Mouse (Mus musculus): ENCODE results near the gene Pafah1b3. TPM values are rescaled to one million over a fixed set of nuclear protein-coding genes. Genes with fewer than 3 reads are reported as not detected.

The Pafah1b3 gene
- total and polyA plus RNA-seq, 2 experiments from 2014 or later, result 484 to 534 TPM

DNA sequence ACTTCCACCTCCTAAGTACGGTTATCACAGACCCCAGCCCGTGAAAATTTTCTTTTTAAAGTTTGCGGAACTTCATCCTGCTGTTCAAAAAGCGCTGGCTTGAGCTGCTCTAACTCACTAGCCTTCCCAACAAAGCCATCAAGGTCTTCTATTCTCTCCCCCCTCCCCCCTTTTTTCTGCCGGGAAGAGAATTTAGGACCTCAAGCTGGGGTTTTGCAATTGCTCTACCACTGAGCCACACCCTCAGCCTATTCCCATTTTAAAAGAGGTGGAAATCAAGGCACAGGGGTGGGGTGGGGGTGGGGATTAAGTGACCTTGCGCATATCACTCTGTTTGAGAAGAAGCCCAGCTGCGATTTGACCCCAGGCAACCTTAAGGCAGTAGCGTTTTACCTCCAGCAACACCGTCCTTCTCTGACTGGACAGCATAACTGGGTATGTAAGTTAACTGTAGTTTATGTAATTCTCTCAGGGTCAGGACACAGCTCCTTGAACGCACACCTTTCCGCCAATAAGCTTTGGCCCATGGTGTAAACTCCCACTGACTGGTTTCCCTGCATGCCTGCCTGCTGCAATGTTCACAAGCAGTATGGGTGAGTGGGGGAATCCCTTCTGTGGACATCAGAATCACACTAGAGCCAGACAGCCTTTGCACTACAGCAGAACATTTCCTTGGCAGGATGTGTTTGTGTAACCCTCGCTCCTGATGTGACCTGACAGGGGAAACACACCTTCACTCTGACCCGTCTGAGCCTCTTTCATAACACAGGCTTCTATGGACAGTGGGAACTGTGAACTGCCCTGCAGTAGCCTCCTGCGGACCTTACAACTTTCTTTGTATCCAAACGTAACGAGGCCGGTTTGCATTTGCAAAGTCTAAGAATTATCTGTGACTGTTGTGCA lies 33.6 kb downstream of the Pafah1b3 start:
- no peak for TF ChIP-seq CTCF (IDR thresholded peaks at IDR 0.05; ENCODE audit: low read depth)
- 27% methylated on average over 17 of the region's 17 CpGs for WGBS

DNA sequence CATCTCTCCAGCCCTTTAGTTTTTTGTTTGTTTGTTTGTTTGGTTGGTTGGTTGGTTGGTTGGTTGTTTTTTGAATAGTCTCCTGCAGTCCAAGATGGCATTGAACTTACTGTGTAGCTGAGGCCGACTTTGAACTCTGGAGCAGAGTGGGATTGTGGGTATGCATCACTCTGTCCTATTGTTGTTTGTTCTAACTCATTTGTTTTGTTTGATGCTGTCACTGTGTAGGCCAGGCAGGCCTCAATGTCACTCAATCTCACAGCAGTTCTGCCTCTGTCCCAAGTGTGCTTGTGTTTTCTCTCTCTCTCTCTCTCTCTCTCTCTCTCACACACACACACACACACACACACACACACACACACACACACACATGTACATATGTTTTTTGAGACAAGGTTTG lies 35.9 kb downstream of the Pafah1b3 start:
- Histone ChIP-seq H3K9ac (replicated peaks; ENCODE audit: low read length) (no peak overlapping the region), H3K27me3 (ENCODE audit: insufficient read depth, low read length) (no peaks in the 10 kb centered on the region), H3K27ac (no peak overlapping the region), H3K4me3 (ENCODE audit: low read length) (no peak overlapping the region), H3K36me3 (ENCODE audit: insufficient read depth, low read length) (no peaks in the 10 kb centered on the region), H3K9me3 (ENCODE audit: low read length) (no peaks in the 10 kb centered on the region), H3K4me2 (ENCODE audit: low read depth, low read length) (no peak overlapping the region), H3K4me1 (ENCODE audit: insufficient read depth, low read length) (no peaks in the 10 kb centered on the region)
- DNase-seq (ENCODE audit: low spot score), result no peak
- no peak for TF ChIP-seq CTCF (IDR thresholded peaks at IDR 0.05; ENCODE audit: low read depth)
- WGBS, result 87% methylated on average over 1 of the region's 1 CpGs
- ATAC-seq, result no peak

More for the DNA sequence above, 33.6 kb downstream of the Pafah1b3 start:
- Histone ChIP-seq H3K36me3 (ENCODE audit: insufficient read depth, low read length) (no peaks in the 10 kb centered on the region), H3K4me2 (ENCODE audit: low read depth, low read length) (no peak overlapping the region), H3K9me3 (ENCODE audit: low read length) (no peaks in the 10 kb centered on the region), H3K4me1 (ENCODE audit: insufficient read depth, low read length) (peaks cover 6% of the 10 kb centered on the region), H3K27ac (no peak overlapping the region), H3K9ac (replicated peaks; ENCODE audit: low read length) (no peak overlapping the region), H3K4me3 (ENCODE audit: low read length) (no peak overlapping the region), H3K27me3 (ENCODE audit: insufficient read depth, low read length) (no peaks in the 10 kb centered on the region)
- DNase-seq (ENCODE audit: low spot score) (no peak), ATAC-seq (no peak)

DNA sequence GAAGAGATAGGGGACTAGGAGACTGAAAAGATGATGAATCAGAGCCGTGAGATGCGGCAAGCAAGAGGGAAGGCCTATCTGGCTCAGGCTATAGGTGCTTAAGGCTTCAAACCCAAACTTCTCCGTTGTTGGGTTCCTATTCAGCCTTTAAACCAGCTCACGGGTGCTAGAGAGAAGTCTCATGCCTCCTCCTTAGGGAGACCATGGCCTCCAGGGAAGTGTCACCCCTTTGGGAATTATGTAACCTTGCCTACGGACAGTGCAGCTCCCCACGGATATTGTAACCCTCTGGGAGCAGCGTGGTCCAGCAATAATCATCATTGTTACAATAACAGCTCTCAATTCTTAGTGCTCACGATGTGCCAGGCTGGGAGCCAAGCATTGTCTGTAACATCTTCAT lies 46.0 kb downstream of the Pafah1b3 start:
- DNase-seq (ENCODE audit: low spot score), result no peak
- no peaks in the 10 kb centered on the region for H3K9me3 ChIP-seq (ENCODE audit: low read length)

DNA sequence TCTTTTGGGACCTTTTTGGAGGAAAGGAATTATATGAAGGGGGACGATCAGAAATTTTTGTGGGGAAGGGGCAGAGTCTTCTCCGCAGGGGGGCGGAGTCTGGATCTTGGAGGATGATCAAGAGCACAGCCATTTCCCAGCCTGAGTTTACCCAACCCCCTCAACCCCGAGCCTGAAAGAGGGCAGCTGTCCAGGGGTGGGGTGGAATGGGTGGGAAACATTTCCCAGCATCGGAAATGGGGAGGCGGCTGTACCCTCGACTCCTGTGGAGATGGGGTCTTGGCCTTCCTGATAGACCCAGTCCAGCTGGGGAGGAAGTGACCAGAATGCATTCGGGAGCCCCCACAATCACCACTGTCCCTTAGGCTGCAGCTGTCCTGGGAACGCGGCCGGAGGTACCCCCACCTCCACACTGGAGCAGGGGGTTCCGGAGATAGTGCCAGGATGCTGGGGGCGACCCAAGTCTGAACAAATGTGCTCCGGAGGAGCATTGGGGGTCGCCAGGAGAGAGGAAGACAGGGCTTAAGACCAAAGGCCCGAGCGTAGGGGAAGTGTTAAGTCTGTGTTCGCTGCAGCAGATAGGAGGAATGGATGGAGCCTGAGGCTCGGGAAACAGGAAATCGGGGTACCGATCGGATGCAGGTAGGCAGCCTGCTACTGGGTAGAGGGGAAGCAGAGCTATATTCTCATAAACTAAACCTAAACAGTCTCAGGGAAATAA lies 46.6 kb downstream of the Pafah1b3 start:
- Histone ChIP-seq H3K36me3 (ENCODE audit: insufficient read depth, low read length) (no peaks in the 10 kb centered on the region), H3K4me3 (ENCODE audit: low read length) (peak overlapping the region; percentile 83), H3K4me1 (ENCODE audit: insufficient read depth, low read length) (peaks cover 17% of the 10 kb centered on the region), H3K4me2 (ENCODE audit: low read depth, low read length) (peak overlapping the region; percentile 92), H3K27me3 (ENCODE audit: insufficient read depth, low read length) (no peaks in the 10 kb centered on the region), H3K9me3 (ENCODE audit: low read length) (no peaks in the 10 kb centered on the region), H3K9ac (replicated peaks; ENCODE audit: low read length) (peak overlapping the region; percentile 71), H3K27ac (peak overlapping the region; percentile 87)
- TF ChIP-seq CTCF (IDR thresholded peaks at IDR 0.05; ENCODE audit: low read depth), result no peak
- 2% methylated on average over 22 of the region's 22 CpGs for WGBS
- ATAC-seq (no peak), DNase-seq (ENCODE audit: low spot score) (peak; percentile 60)

More for the DNA sequence above, 46.0 kb downstream of the Pafah1b3 start:
- TF ChIP-seq CTCF (IDR thresholded peaks at IDR 0.05; ENCODE audit: low read depth), result no peak
- H3K9ac ChIP-seq (replicated peaks; ENCODE audit: low read length), result peak overlapping the region; percentile 71
- H3K36me3 ChIP-seq (ENCODE audit: insufficient read depth, low read length), result no peaks in the 10 kb centered on the region
- no peak for ATAC-seq
- H3K4me3 ChIP-seq (ENCODE audit: low read length), result peak overlapping the region; percentile 83
- H3K27ac ChIP-seq, result peak overlapping the region; percentile 87
- peaks cover 17% of the 10 kb centered on the region for H3K4me1 ChIP-seq (ENCODE audit: insufficient read depth, low read length)
- peak overlapping the region; percentile 92 for H3K4me2 ChIP-seq (ENCODE audit: low read depth, low read length)
- 8% methylated on average over 8 of the region's 8 CpGs for WGBS
- no peaks in the 10 kb centered on the region for H3K27me3 ChIP-seq (ENCODE audit: insufficient read depth, low read length)

DNA sequence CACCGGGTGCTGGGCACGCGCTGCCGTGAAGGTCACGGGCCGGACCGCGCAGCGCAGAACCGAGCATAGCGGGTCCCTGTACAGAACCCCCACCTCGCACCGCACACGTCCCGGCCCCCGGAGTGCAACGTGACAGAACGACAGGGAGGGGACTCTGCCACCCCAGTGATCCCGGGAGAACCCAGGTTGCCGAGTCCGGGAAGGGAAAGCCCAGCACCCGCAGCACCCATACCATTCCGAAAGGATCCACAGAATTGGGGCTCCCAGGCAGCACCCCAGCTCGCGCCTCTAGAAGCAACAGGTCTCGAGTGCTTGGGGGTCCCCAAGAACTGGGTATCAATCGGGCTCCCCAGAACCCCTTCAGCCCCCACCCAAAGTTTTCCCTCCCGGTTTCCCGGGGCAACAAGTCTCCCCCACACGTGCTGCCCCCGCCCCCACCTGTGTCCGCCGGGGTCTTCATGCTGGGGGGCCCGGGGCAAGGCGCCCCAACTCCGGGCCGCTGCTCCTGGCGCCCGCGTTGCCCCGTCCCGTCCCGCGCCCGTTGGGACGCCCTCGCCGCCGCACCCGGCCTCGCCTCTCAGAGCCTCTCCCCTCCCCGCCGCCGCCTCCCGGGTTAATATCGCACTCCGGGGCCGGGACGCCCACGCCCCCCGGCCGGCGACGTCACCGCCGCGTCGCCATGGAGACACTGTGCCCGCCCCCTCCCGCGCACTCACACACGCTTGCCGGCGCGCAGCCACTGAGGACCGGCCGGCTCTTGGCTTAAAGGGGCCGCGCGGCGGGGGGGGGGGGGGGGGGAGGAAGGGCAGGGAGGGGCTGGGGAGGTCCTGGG lies 47.4 kb downstream of the Pafah1b3 start, which contains the start of gene Erf:
TSS of gene Erf (minus strand) at position 621 of the 832 bp plus-strand sequence.
- Histone ChIP-seq H3K27ac (peak within 1 kb of the TSS; percentile 87), H3K4me3 (ENCODE audit: low read length) (peak within 1 kb of the TSS; percentile 83), H3K36me3 (ENCODE audit: insufficient read depth, low read length) (no peaks in the 10 kb centered on the region), H3K4me1 (ENCODE audit: insufficient read depth, low read length) (peaks cover 17% of the 10 kb centered on the region), H3K9me3 (ENCODE audit: low read length) (no peaks in the 10 kb centered on the region), H3K27me3 (ENCODE audit: insufficient read depth, low read length) (no peaks in the 10 kb centered on the region), H3K9ac (replicated peaks; ENCODE audit: low read length) (peak within 1 kb of the TSS; percentile 71), H3K4me2 (ENCODE audit: low read depth, low read length) (peak within 1 kb of the TSS; percentile 92)
- ATAC-seq (peak; percentile 77), DNase-seq (ENCODE audit: low spot score) (peak; percentile 92)
- 2% methylated on average over 61 of the region's 81 CpGs for WGBS
- no peak for TF ChIP-seq CTCF (IDR thresholded peaks at IDR 0.05; ENCODE audit: low read depth)

Measured in hindbrain, postnatal 0 days (tissue).